Mouse (Mus musculus): ENCODE measurements around the gene Lpar5. TPM values are rescaled to one million over a fixed set of nuclear protein-coding genes. Genes with fewer than 3 reads are reported as not detected.
A peak's percentile ranks its signal among the peaks of the same experiment; 100 is the strongest.
"Not testable (repeated sequence)": the region's sequence is repeated elsewhere in the genome, so short reads cannot be mapped to it uniquely, and the experiment has no call there.

Gene Lpar5
- total RNA-seq, 1 experiment = 5.0 TPM

DNA sequence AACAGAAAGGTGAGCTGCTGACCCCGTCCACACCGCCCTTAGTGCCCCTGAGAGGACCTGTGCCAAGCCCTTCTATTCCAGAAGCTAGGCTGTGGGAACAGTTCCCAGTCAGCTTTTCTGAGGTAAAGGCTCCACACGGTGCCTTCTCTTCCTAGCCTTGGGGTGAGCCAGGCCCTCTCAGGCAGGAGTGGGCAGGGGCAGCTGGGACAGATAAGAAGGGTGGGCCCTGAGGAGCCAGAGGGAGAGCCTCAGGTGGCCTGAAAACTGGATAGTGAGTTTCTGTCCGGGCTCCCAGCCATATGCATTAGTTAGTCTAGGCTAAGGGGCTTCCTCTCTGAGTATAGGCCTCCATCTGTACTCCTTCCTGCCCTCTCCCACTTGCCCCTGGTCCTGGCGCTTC lies 5.2 kb upstream of the Lpar5 start:
- DNase-seq (ENCODE audit: low read depth, low spot score) = no peak
- Histone ChIP-seq H3K9me3 (ENCODE audit: control insufficient read depth, insufficient read depth, low read depth, low read length) (no peaks in the 10 kb centered on the region), H3K4me3 (ENCODE audit: insufficient read depth in 1 of 2, low read depth in 1 of 2, low read length in 2 of 2, poor library complexity in 1 of 2, severe bottlenecking in 1 of 2) (no peak overlapping the region), H3K27ac (ENCODE audit: insufficient read depth, low read depth, low read length, poor library complexity, severe bottlenecking) (no peak overlapping the region), H3K36me3 (ENCODE audit: control insufficient read depth, insufficient read depth, low read length, poor library complexity, severe bottlenecking) (no peaks in the 10 kb centered on the region), H3K9ac (ENCODE audit: insufficient read depth, low read depth, low read length, poor library complexity, severe bottlenecking) (no peak overlapping the region), H3K4me1 (ENCODE audit: control insufficient read depth in 2 of 2, insufficient read depth in 2 of 2, low read length in 2 of 2, poor library complexity in 1 of 2) (peaks cover 5 to 17% of the 10 kb centered on the region in 2 experiments)
- no peak for TF ChIP-seq CHD2 (IDR thresholded peaks at IDR 0.05; ENCODE audit: low read depth, low read length)
- in situ Hi-C loops (cut with MboI; ENCODE audit: low sequenced_read_pairs in 2 of 2, unreplicated experiment in 2 of 2) = no loop called here

DNA sequence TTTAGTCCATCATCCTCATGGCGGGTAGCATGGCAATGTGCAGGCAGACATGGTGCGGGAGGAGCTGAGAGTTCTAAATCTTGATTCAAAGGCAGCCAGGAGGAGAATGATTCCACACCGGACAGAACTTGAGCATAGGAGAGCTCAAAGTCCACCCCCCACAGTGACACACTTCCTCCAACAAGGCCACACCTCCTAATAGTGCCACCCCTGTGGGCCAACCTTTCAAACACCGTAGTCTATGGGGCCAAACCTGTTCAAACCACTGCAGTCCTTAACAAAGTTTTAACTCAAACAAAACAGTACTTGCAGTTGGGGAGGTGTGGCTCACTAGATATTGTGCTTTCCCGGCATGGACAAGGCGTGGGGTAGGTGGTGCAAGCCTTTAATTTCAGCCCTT lies 3.8 kb upstream of the Lpar5 start:
- in situ Hi-C loops (cut with MboI; ENCODE audit: low sequenced_read_pairs in 2 of 2, unreplicated experiment in 2 of 2) = no loop called here
- no peak overlapping the region for H3K9ac ChIP-seq (ENCODE audit: insufficient read depth, low read depth, low read length, poor library complexity, severe bottlenecking)

DNA sequence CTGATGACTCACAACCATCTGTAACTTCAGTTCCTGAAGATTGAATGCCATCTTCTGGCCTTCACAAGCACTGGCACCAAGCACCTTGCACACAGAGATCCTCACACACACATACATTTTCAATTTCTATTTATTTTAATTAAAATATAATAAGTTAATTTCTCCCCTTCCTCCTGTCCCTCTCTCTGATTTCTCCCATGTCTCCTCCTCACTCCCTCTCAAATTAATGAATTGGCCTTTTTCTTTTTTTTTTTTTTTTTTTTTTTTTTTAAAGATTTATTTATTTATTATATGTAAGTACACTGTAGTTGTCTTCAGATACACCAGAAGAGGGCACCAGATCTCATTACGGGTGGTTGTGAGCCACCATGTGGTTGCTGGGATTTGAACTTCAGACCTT lies 2.5 kb upstream of the Lpar5 start:
- DNase-seq (ENCODE audit: low read depth, low spot score); H3K27ac ChIP-seq (ENCODE audit: insufficient read depth, low read depth, low read length, poor library complexity, severe bottlenecking); H3K9ac ChIP-seq (ENCODE audit: insufficient read depth, low read depth, low read length, poor library complexity, severe bottlenecking); in situ Hi-C loops (cut with MboI; ENCODE audit: low sequenced_read_pairs in 2 of 2, unreplicated experiment in 2 of 2); H3K4me3 ChIP-seq (ENCODE audit: insufficient read depth in 1 of 2, low read depth in 1 of 2, low read length in 2 of 2, poor library complexity in 1 of 2, severe bottlenecking in 1 of 2); H3K9me3 ChIP-seq (ENCODE audit: control insufficient read depth, insufficient read depth, low read depth, low read length); H3K36me3 ChIP-seq (ENCODE audit: control insufficient read depth, insufficient read depth, low read length, poor library complexity, severe bottlenecking): not testable (repeated sequence)
- H3K4me1 ChIP-seq (ENCODE audit: control insufficient read depth in 2 of 2, insufficient read depth in 2 of 2, low read length in 2 of 2, poor library complexity in 1 of 2) = peaks cover 5 to 33% of the 10 kb centered on the region in 2 experiments
- peak; percentile 75 for TF ChIP-seq ZNF384 (IDR thresholded peaks at IDR 0.05; ENCODE audit: low read depth, low read length)

More for the DNA sequence above, 3.8 kb upstream of the Lpar5 start:
- TF ChIP-seq ZNF384 (IDR thresholded peaks at IDR 0.05; ENCODE audit: low read depth, low read length) (no peak), MAFK (IDR thresholded peaks at IDR 0.05; ENCODE audit: insufficient read depth, low read depth, low read length) (no peak), HCFC1 (IDR thresholded peaks at IDR 0.05; ENCODE audit: borderline replicate concordance, insufficient read depth, low read length) (no peak), CHD2 (IDR thresholded peaks at IDR 0.05; ENCODE audit: low read depth, low read length) (no peak), ZC3H11A (IDR thresholded peaks at IDR 0.05; ENCODE audit: borderline replicate concordance, low read depth, low read length) (no peak)
- Histone ChIP-seq H3K4me1 (ENCODE audit: control insufficient read depth in 2 of 2, insufficient read depth in 2 of 2, low read length in 2 of 2, poor library complexity in 1 of 2) (peaks cover 5 to 27% of the 10 kb centered on the region in 2 experiments), H3K36me3 (ENCODE audit: control insufficient read depth, insufficient read depth, low read length, poor library complexity, severe bottlenecking) (no peaks in the 10 kb centered on the region), H3K4me3 (ENCODE audit: insufficient read depth in 1 of 2, low read depth in 1 of 2, low read length in 2 of 2, poor library complexity in 1 of 2, severe bottlenecking in 1 of 2) (peak overlapping the region in 1 of 2 experiments; percentile 19; a peak in 1 of 4 replicates), H3K9me3 (ENCODE audit: control insufficient read depth, insufficient read depth, low read depth, low read length) (no peaks in the 10 kb centered on the region), H3K27ac (ENCODE audit: insufficient read depth, low read depth, low read length, poor library complexity, severe bottlenecking) (no peak overlapping the region)
- DNase-seq (ENCODE audit: low read depth, low spot score) = no peak

- TF ChIP-seq HCFC1 (IDR thresholded peaks at IDR 0.05; ENCODE audit: borderline replicate concordance, insufficient read depth, low read length) = no peak
- no peak for TF ChIP-seq ZC3H11A (IDR thresholded peaks at IDR 0.05; ENCODE audit: borderline replicate concordance, low read depth, low read length)
- TF ChIP-seq ZNF384 (IDR thresholded peaks at IDR 0.05; ENCODE audit: low read depth, low read length) = no peak
- TF ChIP-seq CHD2 (IDR thresholded peaks at IDR 0.05; ENCODE audit: low read depth, low read length) = no peak
- no peak for TF ChIP-seq MAFK (IDR thresholded peaks at IDR 0.05; ENCODE audit: insufficient read depth, low read depth, low read length)
- no peaks in the 10 kb centered on the region for H3K36me3 ChIP-seq (ENCODE audit: control insufficient read depth, insufficient read depth, low read length, poor library complexity, severe bottlenecking)
- H3K4me3 ChIP-seq (ENCODE audit: insufficient read depth in 1 of 2, low read depth in 1 of 2, low read length in 2 of 2, poor library complexity in 1 of 2, severe bottlenecking in 1 of 2) = peak overlapping the region; percentile 24 to 48; a peak in 3 of 4 replicates
- H3K27ac ChIP-seq (ENCODE audit: insufficient read depth, low read depth, low read length, poor library complexity, severe bottlenecking) = peak overlapping the region; percentile 54; the same call in 1 of the 2 replicates
- DNase-seq (ENCODE audit: low read depth, low spot score) = no peak
- H3K9ac ChIP-seq (ENCODE audit: insufficient read depth, low read depth, low read length, poor library complexity, severe bottlenecking) = peak overlapping the region; percentile 64
- H3K4me1 ChIP-seq (ENCODE audit: control insufficient read depth in 2 of 2, insufficient read depth in 2 of 2, low read length in 2 of 2, poor library complexity in 1 of 2) = peaks cover 3 to 20% of the 10 kb centered on the region in 2 experiments
- in situ Hi-C loops (cut with MboI; ENCODE audit: low sequenced_read_pairs in 2 of 2, unreplicated experiment in 2 of 2) = no loop called here
- no peaks in the 10 kb centered on the region for H3K9me3 ChIP-seq (ENCODE audit: control insufficient read depth, insufficient read depth, low read depth, low read length)
Observed at GRCm38 (mm10) chr6:125071170-125071895, 3.6 kb downstream of the Lpar5 start.

GRCm38 (mm10) chr6:125071896-125072279 lies 4.2 kb downstream of the Lpar5 start:
- Histone ChIP-seq H3K9ac (ENCODE audit: insufficient read depth, low read depth, low read length, poor library complexity, severe bottlenecking) (peak overlapping the region; percentile 64; the same call in 1 of the 2 replicates), H3K27ac (ENCODE audit: insufficient read depth, low read depth, low read length, poor library complexity, severe bottlenecking) (peak overlapping the region; percentile 54; the same call in 1 of the 2 replicates), H3K9me3 (ENCODE audit: control insufficient read depth, insufficient read depth, low read depth, low read length) (no peaks in the 10 kb centered on the region), H3K4me3 (ENCODE audit: insufficient read depth in 1 of 2, low read depth in 1 of 2, low read length in 2 of 2, poor library complexity in 1 of 2, severe bottlenecking in 1 of 2) (peak overlapping the region; percentile 24 to 48; a peak in 3 of 4 replicates), H3K36me3 (ENCODE audit: control insufficient read depth, insufficient read depth, low read length, poor library complexity, severe bottlenecking) (no peaks in the 10 kb centered on the region), H3K4me1 (ENCODE audit: control insufficient read depth in 2 of 2, insufficient read depth in 2 of 2, low read length in 2 of 2, poor library complexity in 1 of 2) (peaks cover 3 to 20% of the 10 kb centered on the region in 2 experiments)
- in situ Hi-C loops (cut with MboI; ENCODE audit: low sequenced_read_pairs in 2 of 2, unreplicated experiment in 2 of 2) = no loop called here
- TF ChIP-seq ZC3H11A (IDR thresholded peaks at IDR 0.05; ENCODE audit: borderline replicate concordance, low read depth, low read length) (no peak), MAFK (IDR thresholded peaks at IDR 0.05; ENCODE audit: insufficient read depth, low read depth, low read length) (no peak), HCFC1 (IDR thresholded peaks at IDR 0.05; ENCODE audit: borderline replicate concordance, insufficient read depth, low read length) (no peak), CHD2 (IDR thresholded peaks at IDR 0.05; ENCODE audit: low read depth, low read length) (no peak), ZNF384 (IDR thresholded peaks at IDR 0.05; ENCODE audit: low read depth, low read length) (no peak)
- DNase-seq (ENCODE audit: low read depth, low spot score) = no peak

All from ES-E14 (cell line).